Mouse (Mus musculus) CH12F3 (cell line): ENCODE data around the gene Grin2c.

Experiments used
- in situ Hi-C: fragments of 300-500 bp; cut with MboI; formaldehyde crosslinking; loops from 2 replicates; pipeline ENCODE4 v1.14.3; 2020; ENCODE audit warnings: low sequenced_read_pairs

The Grin2c gene

GRCm38 (mm10) chr11:115267061-115267883, at the start of gene Grin2c:
Grin2c (minus strand) TSS chr11:115267243.
- in situ Hi-C loops: no loop called here

DNA sequence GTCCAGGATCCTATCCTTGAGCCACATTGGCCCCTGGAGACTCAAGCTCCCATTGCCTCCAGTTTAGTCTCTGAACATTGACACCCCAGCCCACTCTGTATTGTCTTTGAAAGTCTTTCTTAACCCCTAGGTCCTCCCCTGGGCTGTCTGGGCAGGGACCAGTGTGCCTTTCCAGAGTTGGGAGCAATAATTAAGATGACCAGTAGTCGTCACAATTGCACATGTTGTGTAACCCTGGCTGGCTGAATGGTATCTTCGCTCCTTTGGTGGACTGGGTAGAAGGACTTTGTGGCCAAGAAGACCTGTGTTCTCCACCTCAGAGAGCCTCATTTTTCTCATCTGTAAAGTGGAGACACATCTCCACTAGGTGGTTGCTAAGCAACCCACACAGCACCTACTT, 47.2 kb upstream of the Grin2c start:
- in situ Hi-C loops: no loop called here

GRCm38 (mm10) chr11:115308781-115309180, 41.7 kb upstream of the Grin2c start:
- in situ Hi-C loops: no loop called here

GRCm38 (mm10) chr11:115306863-115307262, 39.8 kb upstream of the Grin2c start, which contains the start of gene Otop2:
Otop2 (plus strand) TSS chr11:115307163.
- in situ Hi-C loops: no loop called here

DNA sequence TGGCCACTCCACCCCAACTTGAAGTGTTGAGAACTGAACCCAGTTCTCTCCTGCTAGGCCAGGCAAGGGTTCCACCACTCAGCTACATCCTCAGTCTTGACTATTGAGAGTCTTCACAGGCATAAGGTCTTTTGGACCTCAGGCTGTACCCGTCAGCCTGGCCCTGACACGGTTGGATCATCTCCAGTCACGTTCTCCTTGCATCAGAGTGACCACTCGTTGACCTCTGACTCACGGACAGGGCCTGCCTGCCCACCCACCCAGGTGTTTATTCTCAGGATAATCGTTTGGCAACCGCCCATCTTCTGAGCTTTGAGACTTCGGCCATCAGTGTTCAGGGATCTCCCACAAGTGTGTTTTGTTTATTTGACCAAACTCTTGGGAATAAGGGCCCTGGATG, 36.1 kb upstream of the Grin2c start:
- in situ Hi-C loops: no loop called here

DNA sequence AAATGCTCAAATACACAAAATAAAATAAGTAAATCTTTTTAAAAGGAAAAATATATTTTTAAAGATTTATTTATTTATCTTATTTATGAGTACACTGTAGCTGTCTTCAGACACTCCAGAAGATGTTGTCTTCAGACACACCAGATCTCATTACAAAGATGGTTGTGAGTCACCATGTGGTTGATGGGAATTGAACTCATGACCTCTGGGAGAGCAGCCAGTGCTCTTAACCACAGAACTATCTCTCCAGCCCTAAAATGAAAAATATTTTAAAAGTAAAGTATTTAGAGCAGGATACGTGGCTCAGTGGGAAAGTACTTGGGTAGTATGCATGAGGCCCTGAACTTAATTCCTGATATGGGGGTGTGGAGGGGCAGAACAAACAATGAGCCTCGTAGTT, 34.3 kb upstream of the Grin2c start:
- in situ Hi-C loops: no loop called here

- in situ Hi-C loops: no loop called here
Measured at GRCm38 (mm10) chr11:115300745-115301144, 33.7 kb upstream of the Grin2c start.

DNA sequence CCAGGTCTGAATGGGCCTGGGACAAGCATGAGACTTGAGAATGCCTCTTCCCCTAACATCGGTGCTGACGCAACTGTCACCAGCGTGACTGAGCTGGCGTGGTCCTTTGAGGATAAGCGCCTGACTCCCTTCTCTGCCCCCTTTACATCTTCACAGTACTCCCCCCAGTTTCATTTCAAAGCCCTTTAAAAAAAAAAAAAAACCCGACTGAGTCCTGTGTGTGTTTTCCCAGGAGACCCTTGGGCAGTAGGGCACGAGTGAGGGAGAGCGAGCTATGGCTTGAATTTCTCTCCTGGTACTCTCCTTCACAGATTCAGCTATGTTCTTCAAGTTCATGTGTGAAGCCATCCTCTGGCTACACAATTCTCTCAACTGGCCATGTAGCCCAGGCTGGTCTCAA, 31.1 kb upstream of the Grin2c start:
- in situ Hi-C loops: no loop called here

DNA sequence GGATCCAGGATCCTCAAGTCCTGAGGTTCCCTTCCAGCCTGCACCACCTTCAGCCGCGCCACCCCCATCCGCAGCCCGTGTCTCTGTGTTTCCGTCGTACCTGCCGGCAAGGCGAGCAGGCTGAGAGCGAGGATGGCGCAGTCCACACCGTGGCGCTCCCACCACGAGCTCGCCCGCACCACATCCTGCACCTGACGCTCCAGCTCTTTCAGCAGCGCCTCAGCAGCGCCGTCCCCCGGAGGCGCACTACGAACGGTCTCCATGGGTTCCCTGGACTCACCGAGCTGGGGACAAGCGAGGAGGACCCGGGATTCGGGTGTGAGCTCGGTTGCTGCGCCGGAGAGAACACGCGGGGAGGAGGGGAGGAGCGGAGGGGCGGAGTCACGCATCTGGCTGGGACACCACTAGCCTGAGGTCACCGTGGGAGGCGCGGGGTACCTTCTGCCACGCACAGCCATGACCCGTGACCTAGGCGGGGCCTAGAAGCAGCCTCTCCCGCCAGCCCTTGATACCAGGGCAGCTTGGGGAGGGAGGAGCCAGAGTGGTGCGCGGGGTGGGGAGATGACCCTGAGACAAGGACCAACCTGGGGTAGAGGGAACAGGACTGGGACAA, 30.3 kb upstream of the Grin2c start, which contains the start of gene Fads6:
Gene Fads6, minus strand, starts transcription at position 450 of the 613 bp plus-strand sequence.
- in situ Hi-C loops: no loop called here

GRCm38 (mm10) chr11:115296471-115297210, 29.6 kb upstream of the Grin2c start:
- in situ Hi-C loops: no loop called here

DNA sequence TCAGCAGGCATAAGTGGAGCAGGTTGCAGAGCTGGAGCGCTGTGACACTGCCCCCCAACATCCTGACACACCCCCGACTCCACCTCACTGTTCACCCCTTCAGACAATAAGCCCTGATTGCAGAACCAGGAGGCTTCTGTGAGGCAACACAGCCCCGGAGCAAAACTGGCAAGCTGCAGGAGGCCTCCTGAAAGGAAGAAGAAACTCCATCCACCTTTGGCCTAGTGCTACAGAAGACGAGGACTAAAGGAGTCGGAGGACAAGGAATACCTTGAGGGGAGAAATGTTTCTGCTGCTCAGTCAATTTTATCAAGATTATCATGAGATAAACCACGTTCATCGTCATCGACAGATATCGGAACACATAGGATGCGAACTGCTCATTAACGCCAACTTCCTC, 28.9 kb upstream of the Grin2c start:
- in situ Hi-C loops: no loop called here

- in situ Hi-C loops: no loop called here
Measured at GRCm38 (mm10) chr11:115292631-115293375, 25.8 kb upstream of the Grin2c start.

- in situ Hi-C loops: no loop called here
Measured at GRCm38 (mm10) chr11:115291503-115291902, 24.5 kb upstream of the Grin2c start.

DNA sequence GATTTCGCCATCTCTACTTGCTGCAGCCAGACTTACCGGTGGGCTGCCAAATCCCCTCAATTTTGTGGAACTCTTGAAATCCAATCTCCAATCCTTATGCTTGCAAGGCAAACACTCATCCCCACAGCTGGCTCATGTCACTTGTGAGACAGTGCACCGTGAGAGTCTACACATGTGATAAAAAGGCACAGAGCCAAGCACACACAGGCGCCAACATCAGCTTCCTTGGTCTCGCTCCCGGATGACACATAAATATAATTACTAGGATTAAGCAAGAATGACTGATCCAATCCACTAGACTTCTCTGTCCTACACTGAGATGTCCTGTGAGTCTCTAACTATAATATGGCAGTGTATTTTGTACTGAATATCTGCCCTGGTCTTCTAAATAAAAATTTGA, 23.9 kb upstream of the Grin2c start:
- in situ Hi-C loops: no loop called here

DNA sequence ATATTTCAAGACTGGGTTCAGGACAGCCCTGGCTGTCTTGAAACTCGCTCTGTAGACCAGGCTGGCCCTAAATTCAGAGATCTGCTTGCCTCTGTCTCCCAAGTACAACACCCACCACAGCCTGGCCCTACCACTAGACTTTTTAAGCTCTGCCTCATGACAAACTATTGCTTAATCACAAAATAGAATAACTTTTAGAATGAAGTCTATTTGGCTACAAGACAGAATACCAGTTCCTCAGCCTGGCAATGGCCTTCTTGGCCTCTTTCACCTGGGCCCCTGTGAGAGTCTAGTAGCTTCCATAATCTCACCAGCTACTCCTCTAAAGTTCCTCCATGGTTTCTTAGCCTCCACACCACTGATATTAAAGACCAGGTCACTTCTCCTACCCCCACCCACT, 23.3 kb upstream of the Grin2c start:
- in situ Hi-C loops: no loop called here

DNA sequence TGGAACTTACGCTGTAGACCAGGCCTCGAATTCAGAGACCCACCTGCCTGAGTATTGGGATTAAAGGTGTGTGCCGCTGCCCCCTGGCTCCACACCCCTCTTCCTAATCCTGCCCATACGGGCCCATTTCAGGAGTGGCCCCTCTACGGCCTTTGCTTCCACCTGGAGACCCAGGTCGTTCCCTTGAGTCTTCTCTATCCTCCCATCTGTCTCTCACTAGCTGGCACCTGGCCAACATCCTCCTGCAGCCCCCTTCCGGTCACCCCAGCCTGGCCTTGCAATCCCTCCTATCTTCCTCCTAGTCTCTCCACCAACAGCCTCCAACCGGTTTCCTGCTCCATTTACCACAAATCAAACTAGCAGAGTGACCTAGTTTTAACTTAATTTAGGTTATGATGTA, 22.8 kb upstream of the Grin2c start:
- in situ Hi-C loops: no loop called here

DNA sequence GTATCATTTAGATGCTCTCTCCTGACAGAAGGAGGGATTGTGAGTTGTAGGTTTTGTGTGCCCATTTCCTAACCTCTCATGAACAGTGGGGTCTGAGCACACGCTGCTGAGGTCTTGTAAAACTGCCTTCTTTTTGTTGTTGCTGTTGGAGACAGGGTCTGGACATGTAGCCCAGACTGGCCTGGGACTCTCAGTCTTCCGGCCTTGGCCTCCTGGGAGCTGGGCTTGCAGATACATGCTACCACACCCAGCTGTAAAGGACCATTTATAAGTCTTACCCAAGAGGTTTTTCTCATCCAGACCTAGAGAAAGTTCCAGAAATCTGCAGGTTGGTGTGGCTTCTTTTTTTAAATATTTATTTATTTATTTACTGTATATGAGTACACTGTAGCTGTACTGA, 21.3 kb upstream of the Grin2c start:
- in situ Hi-C loops: no loop called here

DNA sequence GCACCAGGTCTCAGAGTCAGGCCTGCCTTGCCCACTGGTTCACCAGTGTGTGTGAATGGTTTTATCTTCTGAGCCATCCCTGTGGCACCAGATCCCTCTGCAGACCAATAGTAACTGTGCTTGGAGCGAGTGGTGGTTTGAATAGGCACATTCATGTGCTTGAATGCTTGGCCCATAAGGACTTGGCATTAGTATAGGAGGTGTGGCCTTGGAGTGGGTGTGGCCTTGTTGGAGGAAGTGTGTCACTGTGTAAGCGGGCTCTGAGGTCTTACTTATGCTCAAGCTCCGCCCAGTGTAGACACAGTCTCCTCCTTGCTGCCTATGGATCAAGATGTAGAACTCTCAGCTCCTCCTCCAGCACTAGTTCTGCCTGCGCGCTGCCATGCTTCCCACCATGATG, 20.3 kb upstream of the Grin2c start:
- in situ Hi-C loops: no loop called here

DNA sequence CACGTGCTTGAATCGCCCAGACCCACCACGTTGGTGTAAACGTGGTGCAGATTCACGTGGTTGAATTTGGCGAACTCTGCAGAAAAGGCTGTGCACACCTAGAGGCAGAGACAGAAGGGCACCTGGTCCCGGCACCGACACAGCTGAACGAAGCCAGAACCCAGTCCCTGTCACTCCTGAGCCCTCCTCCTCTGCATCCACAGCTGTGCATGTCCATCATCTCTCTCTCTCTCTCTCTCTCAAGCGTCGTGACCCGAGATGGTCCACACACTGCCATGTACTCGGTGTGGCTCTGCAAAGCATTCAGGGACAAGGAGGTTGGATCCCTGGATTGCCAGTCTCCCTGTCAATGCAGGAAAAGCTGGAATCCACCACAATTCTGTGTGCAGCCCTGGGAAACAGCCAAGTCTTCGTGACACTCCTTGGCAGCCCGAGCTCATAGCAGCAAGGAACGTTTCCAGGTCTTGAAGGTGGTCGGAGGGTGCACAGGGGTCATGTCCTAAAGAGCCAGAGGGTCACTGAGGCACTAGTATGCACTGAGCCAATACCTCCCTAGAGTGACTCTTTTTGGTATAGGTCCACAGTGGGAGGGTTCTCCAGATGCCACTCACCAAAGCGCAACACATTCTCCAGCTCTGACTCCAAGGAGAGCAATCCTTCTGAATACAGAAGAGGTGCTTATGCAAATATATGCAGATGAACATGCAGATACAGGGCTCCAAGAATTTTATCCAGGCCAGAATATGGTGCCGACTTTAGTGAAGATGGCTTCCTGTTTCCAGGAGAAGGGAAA, 19.4 kb upstream of the Grin2c start:
- in situ Hi-C loops: no loop called here

- in situ Hi-C loops: no loop called here
Measured at GRCm38 (mm10) chr11:115285282-115285681, 18.2 kb upstream of the Grin2c start.
